Mouse (Mus musculus): ENCODE data around the gene Csde1. TPM values are rescaled to one million over a fixed set of nuclear protein-coding genes. Genes with fewer than 3 reads are reported as not detected.

Csde1 gene
- total RNA-seq (2023) = 436 TPM

GRCm38 (mm10) chr3:103020249-103020942, at the start of gene Csde1:
TSS of gene Csde1 (plus strand) at chr3:103020426.

GRCm38 (mm10) chr3:102995605-102996321, 24.5 kb upstream of the Csde1 start, which contains the start of gene Sike1:
TSS of gene Sike1 (plus strand) at chr3:102995708.

GRCm38 (mm10) chr3:103058207-103059157, 38.3 kb downstream of the Csde1 start, which contains the start of gene Nras:
TSS of gene Nras (plus strand) at chr3:103058285.

GRCm38 (mm10) chr3:103073771-103074170, 53.5 kb downstream of the Csde1 start, which contains the start of gene Ampd1:
TSS of gene Ampd1 (plus strand) at chr3:103074014.

GRCm38 (mm10) chr3:103102454-103103390, 82.5 kb downstream of the Csde1 start, which contains the start of gene Dennd2c:
TSS of gene Dennd2c (plus strand) at chr3:103102604.

Other genes starting within 250 kb of the Csde1 start
- gene Tshb, start 237.7 kb upstream of the Csde1 start, total RNA-seq (2023) = not detected
- gene Sycp1, start 84.3 kb upstream of the Csde1 start, total RNA-seq (2023) = not detected
- not detected for gene Nr1h5, start 56.3 kb upstream of the Csde1 start, total RNA-seq (2023)
- gene Sike1, start 24.7 kb upstream of the Csde1 start, total RNA-seq (2023) = 141 TPM
- gene Nras, start 37.9 kb downstream of the Csde1 start, total RNA-seq (2023) = 107 TPM
- gene Ampd1, start 53.6 kb downstream of the Csde1 start, total RNA-seq (2023) = 13.4 TPM
- gene Dennd2c, start 82.2 kb downstream of the Csde1 start, total RNA-seq (2023) = 2.0 TPM
- 74.7 TPM for gene Bcas2, start 151.2 kb downstream of the Csde1 start, total RNA-seq (2023)